Mouse (Mus musculus) cerebellum, adult 11 months (tissue): Measurements from ENCODE around the gene Bbs9.

Experiments used
- DNase-seq: peaks from one replicate; pipeline ENCODE4 v3.0.0; 2022

Gene Bbs9

GRCm38 (mm10) chr9:22640683-22641431 lies 165.3 kb downstream of the Bbs9 start:
- DNase-seq, result no peak

GRCm38 (mm10) chr9:22645844-22646390 lies 170.4 kb downstream of the Bbs9 start:
- no peak for DNase-seq

GRCm38 (mm10) chr9:22646461-22646860 lies 170.9 kb downstream of the Bbs9 start:
- DNase-seq, result no peak

- DNase-seq, result no peak
Measured at GRCm38 (mm10) chr9:22648163-22648562, 172.6 kb downstream of the Bbs9 start.

- no peak for DNase-seq
Measured at GRCm38 (mm10) chr9:22649606-22650005, 174.1 kb downstream of the Bbs9 start.

- DNase-seq, result no peak
Measured at GRCm38 (mm10) chr9:22650781-22651180, 175.3 kb downstream of the Bbs9 start.

GRCm38 (mm10) chr9:22651619-22652018 lies 176.1 kb downstream of the Bbs9 start:
- no peak for DNase-seq

GRCm38 (mm10) chr9:22654726-22655393 lies 179.3 kb downstream of the Bbs9 start:
- DNase-seq, result no peak

GRCm38 (mm10) chr9:22657216-22657615 lies 181.7 kb downstream of the Bbs9 start:
- no peak for DNase-seq

- no peak for DNase-seq
Measured at GRCm38 (mm10) chr9:22665155-22665554, 189.6 kb downstream of the Bbs9 start.

- no peak for DNase-seq
Measured at GRCm38 (mm10) chr9:22672937-22673336, 197.4 kb downstream of the Bbs9 start.

GRCm38 (mm10) chr9:22677132-22677829 lies 201.8 kb downstream of the Bbs9 start:
- no peak for DNase-seq

GRCm38 (mm10) chr9:22677997-22678396 lies 202.5 kb downstream of the Bbs9 start:
- no peak for DNase-seq

GRCm38 (mm10) chr9:22678496-22678895 lies 203.0 kb downstream of the Bbs9 start:
- DNase-seq, result no peak

- DNase-seq, result no peak
Measured at GRCm38 (mm10) chr9:22679485-22679884, 204.0 kb downstream of the Bbs9 start.

GRCm38 (mm10) chr9:22680031-22680430 lies 204.5 kb downstream of the Bbs9 start:
- no peak for DNase-seq

GRCm38 (mm10) chr9:22680484-22680883 lies 205.0 kb downstream of the Bbs9 start:
- no peak for DNase-seq

- DNase-seq, result no peak
Measured at GRCm38 (mm10) chr9:22683786-22684185, 208.3 kb downstream of the Bbs9 start.

GRCm38 (mm10) chr9:22686765-22687472 lies 211.4 kb downstream of the Bbs9 start:
- no peak for DNase-seq

GRCm38 (mm10) chr9:22690234-22690633 lies 214.7 kb downstream of the Bbs9 start:
- DNase-seq, result no peak

- no peak for DNase-seq
Measured at GRCm38 (mm10) chr9:22695392-22695791, 219.9 kb downstream of the Bbs9 start.

GRCm38 (mm10) chr9:22696809-22697374 lies 221.4 kb downstream of the Bbs9 start:
- DNase-seq, result no peak

- no peak for DNase-seq
Measured at GRCm38 (mm10) chr9:22697811-22698210, 222.3 kb downstream of the Bbs9 start.
